Mouse (Mus musculus) MEL (cell line): ENCODE data around the gene Slc25a43. TPM values are rescaled to one million over a fixed set of nuclear protein-coding genes. Genes with fewer than 3 reads are reported as not detected.

Source experiments
- DNase-seq: peaks from one replicate; pipeline ENCODE4 v3.0.0; 2011; ENCODE audit warnings: low read depth, low spot score
- H3K27ac ChIP-seq: 2 replicates; pipeline ENCODE4 v1.5.1; 2012; ENCODE audit warnings: low read depth, mild to moderate bottlenecking, control low read depth, low read length, moderate library complexity; ENCODE audit not compliant: control insufficient read depth
- H3K27me3 ChIP-seq, 2 experiments: fragments of 150-350 bp in 1 of 2; sonication (generic) in 1 of 2; 2 replicates each; pipeline ENCODE4 v1.6.1; 2012; ENCODE audit warnings: low read length in 2 of 2, mild to moderate bottlenecking in 2 of 2, improper control_type of control experiment in 1 of 2, moderate library complexity in 1 of 2; ENCODE audit not compliant: insufficient read depth in 2 of 2, control insufficient read depth in 1 of 2
- H3K36me3 ChIP-seq, 2 experiments: 2 replicates each; pipeline ENCODE4 v1.6.1; 2012 to 2014; ENCODE audit warnings: low read length in 2 of 2, improper control_type of control experiment in 1 of 2, inconsistent platforms in 1 of 2, mild to moderate bottlenecking in 1 of 2; ENCODE audit not compliant: insufficient read depth in 2 of 2, control insufficient read depth in 1 of 2
- H3K4me1 ChIP-seq, 2 experiments: fragments of 150-350 bp in 1 of 2; sonication (generic) in 1 of 2; 2 replicates each; pipeline ENCODE4 v1.6.1; 2012; ENCODE audit warnings: low read length in 2 of 2, improper control_type of control experiment in 1 of 2, mild to moderate bottlenecking in 1 of 2; ENCODE audit not compliant: insufficient read depth in 2 of 2, control insufficient read depth in 1 of 2
- H3K4me3 ChIP-seq, 2 experiments: fragments of 150-350 bp in 1 of 2; sonication (generic) in 1 of 2; 2 replicates each; pipeline ENCODE4 v1.5.1; 2012; ENCODE audit warnings: low read depth in 2 of 2, low read length in 2 of 2, mild to moderate bottlenecking in 2 of 2, moderate library complexity in 2 of 2, control low read depth in 1 of 2, improper control_type of control experiment in 1 of 2; ENCODE audit not compliant: control insufficient read depth in 1 of 2, insufficient read depth in 1 of 2
- H3K79me2 ChIP-seq: 2 replicates; pipeline ENCODE4 v1.6.1; 2012; ENCODE audit warnings: mild to moderate bottlenecking, low read length, moderate library complexity; ENCODE audit not compliant: control insufficient read depth, poor library complexity, insufficient read depth
- H3K9ac ChIP-seq: 2 replicates; pipeline ENCODE4 v1.6.1; 2012; ENCODE audit warnings: low read depth, mild to moderate bottlenecking, control low read depth, low read length, moderate library complexity; ENCODE audit not compliant: control insufficient read depth, poor library complexity, severe bottlenecking
- H3K9me3 ChIP-seq: fragments of 150-350 bp; sonication (generic); replicated peaks from 2 replicates; pipeline ENCODE4 v1.6.1; 2012; ENCODE audit warnings: mild to moderate bottlenecking, low read length, improper control_type of control experiment, moderate library complexity; ENCODE audit not compliant: insufficient read depth
- CHD1 ChIP-seq: IDR thresholded peaks from 2 replicates; pipeline ENCODE4 v1.6.1; 2012; ENCODE audit warnings: low read depth, mild to moderate bottlenecking, inconsistent platforms, low read length, improper control_type of control experiment
- CTCF ChIP-seq, 3 experiments: IDR thresholded peaks in 2 of 3; conservative IDR thresholded peaks in 1 of 3; 2 replicates each; pipeline ENCODE4 v1.5.1; 2011 to 2012; ENCODE audit warnings: low read length in 3 of 3, low read depth in 2 of 3, mild to moderate bottlenecking in 2 of 3, improper control_type of control experiment in 1 of 3, inconsistent platforms in 1 of 3, mixed read lengths in 1 of 3, moderate library complexity in 1 of 3; ENCODE audit not compliant: control insufficient read depth in 1 of 3, insufficient read depth in 1 of 3, poor library complexity in 1 of 3, severe bottlenecking in 1 of 3
- E2F4 ChIP-seq: IDR thresholded peaks from 2 replicates; pipeline ENCODE4 v1.6.1; 2011; ENCODE audit warnings: low read depth, low read length, improper control_type of control experiment, borderline replicate concordance
- ELF1 ChIP-seq: IDR thresholded peaks from 2 replicates; pipeline ENCODE4 v1.6.1; 2014; ENCODE audit warnings: low read depth, mild to moderate bottlenecking, inconsistent platforms, low read length, improper control_type of control experiment, moderate library complexity
- GATA1 ChIP-seq: IDR thresholded peaks from 2 replicates; pipeline ENCODE4 v1.6.1; 2011; ENCODE audit warnings: low read depth, low read length, improper control_type of control experiment
- HCFC1 ChIP-seq: IDR thresholded peaks from 2 replicates; pipeline ENCODE4 v1.6.1; 2012; ENCODE audit warnings: low read depth, mild to moderate bottlenecking, inconsistent platforms, low read length, improper control_type of control experiment, moderate library complexity
- MAZ ChIP-seq: IDR thresholded peaks from 2 replicates; pipeline ENCODE4 v1.6.1; 2012; ENCODE audit warnings: low read depth, mild to moderate bottlenecking, inconsistent platforms, low read length, improper control_type of control experiment
- MXI1 ChIP-seq: IDR thresholded peaks from 2 replicates; pipeline ENCODE4 v1.6.1; 2011; ENCODE audit warnings: mild to moderate bottlenecking, low read depth, low read length, improper control_type of control experiment
- NELFE ChIP-seq: IDR thresholded peaks from 2 replicates; pipeline ENCODE4 v1.6.1; 2011; ENCODE audit warnings: low read depth, low read length, improper control_type of control experiment
- NRF1 ChIP-seq: IDR thresholded peaks from 2 replicates; pipeline ENCODE4 v1.6.1; 2014; ENCODE audit warnings: low read depth, mild to moderate bottlenecking, inconsistent platforms, low read length, improper control_type of control experiment, moderate library complexity; ENCODE audit not compliant: poor library complexity, insufficient read depth, severe bottlenecking
- POLR2A ChIP-seq, 2 experiments: IDR thresholded peaks; 2 replicates each; pipeline ENCODE4 v1.6.1; 2011 to 2012; ENCODE audit warnings: low read length in 2 of 2, mild to moderate bottlenecking in 2 of 2, control low read depth in 1 of 2, improper control_type of control experiment in 1 of 2, low read depth in 1 of 2, moderate library complexity in 1 of 2; ENCODE audit not compliant: control insufficient read depth in 1 of 2, insufficient read depth in 1 of 2, poor library complexity in 1 of 2
- POLR2AphosphoS2 ChIP-seq: IDR thresholded peaks from 2 replicates; pipeline ENCODE4 v1.6.1; 2011; ENCODE audit warnings: low read length, improper control_type of control experiment
- RCOR1 ChIP-seq: IDR thresholded peaks from 2 replicates; pipeline ENCODE4 v1.6.1; 2012; ENCODE audit warnings: low read depth, mild to moderate bottlenecking, inconsistent platforms, low read length, improper control_type of control experiment
- SIN3A ChIP-seq: IDR thresholded peaks from 2 replicates; pipeline ENCODE4 v1.6.1; 2012; ENCODE audit warnings: low read length, improper control_type of control experiment, inconsistent platforms
- SMC3 ChIP-seq: IDR thresholded peaks from 2 replicates; pipeline ENCODE4 v1.6.1; 2011; ENCODE audit warnings: low read depth, low read length, improper control_type of control experiment
- TBP ChIP-seq: IDR thresholded peaks from 2 replicates; pipeline ENCODE4 v1.8.0; 2011; ENCODE audit warnings: low read depth, low read length, improper control_type of control experiment
- TCF12 ChIP-seq: IDR thresholded peaks from 2 replicates; pipeline ENCODE4 v1.6.1; 2014; ENCODE audit warnings: low read depth, mild to moderate bottlenecking, inconsistent platforms, low read length, improper control_type of control experiment, moderate library complexity
- UBTF ChIP-seq: IDR thresholded peaks from 2 replicates; pipeline ENCODE4 v1.6.1; 2012; ENCODE audit warnings: low read depth, mild to moderate bottlenecking, inconsistent platforms, low read length, improper control_type of control experiment, moderate library complexity, borderline replicate concordance; ENCODE audit not compliant: insufficient read depth
- USF1 ChIP-seq: IDR thresholded peaks from 2 replicates; pipeline ENCODE4 v1.6.1; 2014; ENCODE audit warnings: low read depth, mild to moderate bottlenecking, inconsistent platforms, low read length, improper control_type of control experiment, moderate library complexity
- ZMIZ1 ChIP-seq: IDR thresholded peaks from 2 replicates; pipeline ENCODE4 v1.6.1; 2012; ENCODE audit warnings: low read depth, mild to moderate bottlenecking, inconsistent platforms, low read length, improper control_type of control experiment, moderate library complexity
- polyA plus RNA-seq, 2 experiments: library from polyadenylated mRNA; stranded (reverse) in 1 of 2; unstranded in 1 of 2; fragments of >175 nt in 1 of 2; fragments of >200 nt in 1 of 2; gene quantifications; 2 replicates each; pipeline versions ENCODE4 v1.2.1 to v1.2.4; 2012; ENCODE audit warnings: low replicate concordance in 2 of 2, low read depth in 1 of 2; ENCODE audit not compliant: insufficient read length in 2 of 2, insufficient read depth in 1 of 2, missing spikeins in 1 of 2
- total RNA-seq: library from RNA; depleted of rRNA; stranded (reverse); fragments of 300-350 nt; gene quantifications from 2 replicates; pipeline ENCODE4 v1.2.3, GENCODE M21; 2012

Slc25a43 gene
- total and polyA plus RNA-seq, 3 experiments: 1.4 to 8.3 TPM; not detected in 1

- Histone ChIP-seq H3K9me3 (no peaks in the 10 kb centered on the region), H3K27me3 (no peaks in the 10 kb centered on the region), H3K4me1 (peaks cover 3% of the 10 kb centered on the region in 2 experiments; a peak in 3 of 4 replicates), H3K36me3 (peaks cover 1 to 7% of the 10 kb centered on the region in 2 experiments; a peak in 3 of 4 replicates), H3K79me2 (peaks cover 15% of the 10 kb centered on the region), H3K27ac (peak within 1 kb of the TSS; percentile 93), H3K9ac (peak within 1 kb of the TSS; percentile 99), H3K4me3 (peak within 1 kb of the TSS; percentile 49 to 84)
- DNase-seq: peak; percentile 87
- TF ChIP-seq TBP: peak; percentile 92
- TF ChIP-seq SMC3: no peak
- no peak for TF ChIP-seq GATA1
- no peak for TF ChIP-seq UBTF
- TF ChIP-seq RCOR1: no peak
- no peak for TF ChIP-seq E2F4
- peak; percentile 26; the same call in 1 of the 2 replicates for TF ChIP-seq SIN3A
- TF ChIP-seq ELF1: no peak
- TF ChIP-seq USF1: no peak
- no peak for TF ChIP-seq MAZ
- TF ChIP-seq HCFC1: peak; percentile 43
- peak; percentile 72; the same call in 1 of the 2 replicates for TF ChIP-seq CHD1
- TF ChIP-seq CTCF (IDR thresholded peaks at IDR 0.05 in 2 of 3, conservative IDR thresholded peaks at IDR 0.05 in 1 of 3; ENCODE audit: control insufficient read depth in 1 of 3, insufficient read depth in 1 of 3, low read depth in 2 of 3, low read length in 3 of 3, poor library complexity in 1 of 3, severe bottlenecking in 1 of 3): no peak
- TF ChIP-seq POLR2A (IDR thresholded peaks at IDR 0.05; ENCODE audit: control insufficient read depth in 1 of 2, insufficient read depth in 1 of 2, low read depth in 1 of 2, low read length in 2 of 2, poor library complexity in 1 of 2): peak; percentile 81 to 90
- TF ChIP-seq NELFE: peak; percentile 71
- 0 out of 2 replicates have a peak, but pooled peaks have one; percentile 20 for TF ChIP-seq MXI1
- TF ChIP-seq TCF12: 0 out of 2 replicates have a peak, but pooled peaks have one; percentile 11
- 0 out of 2 replicates have a peak, but pooled peaks have one; percentile 20 for TF ChIP-seq NRF1
- TF ChIP-seq POLR2AphosphoS2: peak; percentile 75
- TF ChIP-seq ZMIZ1: peak; percentile 81
These were observed 52.1 kb downstream of the Slc25a43 start, which contains the start of gene Slc25a5 for GRCm38 (mm10) chrX:36795424-36796162. Gene Slc25a5 (plus strand): TSS chrX:36795651.
